Mouse (Mus musculus): ENCODE results near the gene Tctex1d4. TPM values are rescaled to one million over a fixed set of nuclear protein-coding genes. Genes with fewer than 3 reads are reported as not detected.

The Tctex1d4 gene
- total RNA-seq, 2 experiments from 2014 or later, result not detected

DNA sequence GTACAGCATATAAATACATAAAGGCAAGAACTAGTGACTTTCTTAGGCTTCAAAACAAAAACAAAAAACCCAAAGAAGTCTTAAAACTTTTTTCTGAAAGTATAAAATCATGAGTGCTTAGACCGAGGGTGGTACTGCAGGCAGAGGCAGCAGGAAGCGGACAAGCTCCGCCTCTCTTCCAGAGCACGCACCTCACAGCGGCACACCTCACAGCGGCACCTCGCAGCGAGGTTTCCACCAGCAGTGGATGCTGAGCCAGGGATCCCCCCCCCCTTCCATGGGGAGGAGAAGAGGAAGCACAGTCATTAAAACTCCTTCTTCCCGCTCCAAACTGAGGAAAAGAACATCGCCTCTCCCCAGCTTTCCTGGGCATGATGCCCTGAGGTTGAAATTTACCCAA, 33.1 kb downstream of the Tctex1d4 start:
- intact Hi-C loops (cut with DNase I; ENCODE audit: low total_unique reads), result no loop called here

DNA sequence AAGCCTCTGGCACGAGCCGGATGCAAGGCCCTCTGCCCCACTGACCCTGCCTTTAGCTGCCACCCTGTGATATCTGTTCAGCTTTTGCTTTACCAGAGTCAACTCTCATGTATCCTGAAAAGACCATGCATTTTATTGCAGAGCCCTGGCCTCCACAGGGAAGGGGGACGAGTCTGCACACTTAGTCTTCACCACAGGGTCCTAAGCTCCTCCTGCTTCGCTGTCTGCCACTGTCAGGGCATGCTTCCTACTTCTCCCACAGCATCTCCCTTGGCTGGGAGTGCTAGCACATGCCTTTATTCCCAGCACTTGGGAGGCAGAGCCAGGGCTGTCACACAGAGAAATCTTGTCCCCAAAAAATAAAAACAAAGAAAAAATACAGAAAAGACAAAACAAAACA, 34.6 kb downstream of the Tctex1d4 start:
- DNase-seq, result no peak
- intact Hi-C loops (cut with DNase I; ENCODE audit: low total_unique reads), result no loop called here

More for the DNA sequence above, 33.1 kb downstream of the Tctex1d4 start:
- no peak for DNase-seq

DNA sequence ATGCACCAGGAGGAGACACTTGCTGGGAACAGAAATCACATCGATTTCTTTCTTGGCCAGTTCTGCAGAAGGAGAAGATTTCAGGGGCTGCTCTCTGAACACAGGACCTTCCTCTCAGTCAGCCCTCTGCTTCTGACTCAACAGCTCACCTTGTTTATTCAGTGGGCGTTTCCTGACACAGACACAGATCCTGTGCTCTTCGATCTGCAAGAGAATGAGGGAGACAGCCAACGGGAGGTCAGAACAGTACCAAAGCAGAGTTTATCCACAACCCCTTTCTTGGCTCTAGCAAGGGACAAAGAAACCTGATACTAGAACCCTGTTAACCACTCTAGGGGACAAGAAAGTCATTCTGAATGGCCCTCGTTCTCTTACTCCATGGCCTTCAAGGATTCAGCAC, 43.3 kb downstream of the Tctex1d4 start:
- intact Hi-C loops (cut with DNase I; ENCODE audit: low total_unique reads), result no loop called here
- DNase-seq, result no peak

Small RNAs within 50 kb of the gene (microRNA-seq; reads per million reads assigned to microRNA genes)
- 0 reads per million in 2 experiments for gene Gm22398

Other genes with a start within 250 kb of the Tctex1d4 start
- under 1 TPM; 0.11 to 0.23 TPM for gene Zswim5, start 249.4 kb upstream of the Tctex1d4 start, total RNA-seq (2021)
- gene Urod, start 132.4 kb upstream of the Tctex1d4 start, total RNA-seq (2021), result 10 to 100 TPM; 52.3 to 60.4 TPM
- gene Hectd3, start 131.5 kb upstream of the Tctex1d4 start, total RNA-seq (2021), result 10 to 100 TPM; 12.6 to 14.7 TPM
- 10 to 100 TPM; 22.0 to 24.8 TPM for gene Eif2b3, start 107.4 kb upstream of the Tctex1d4 start, total RNA-seq (2021)
- 1 to 10 TPM; 3.8 to 5.9 TPM for gene Ptch2, start 30.7 kb upstream of the Tctex1d4 start, total RNA-seq (2021)
- 1 to 10 TPM; 3.3 to 3.6 TPM for gene Btbd19, start 1.1 kb upstream of the Tctex1d4 start, total RNA-seq (2021)
- under 1 TPM; 0.91 to 0.96 TPM for gene Plk3, start 7.2 kb downstream of the Tctex1d4 start, total RNA-seq (2021)
- gene Rps8, start 29.4 kb downstream of the Tctex1d4 start, total RNA-seq (2021), result 100 to 1,000 TPM; 786 to 929 TPM
- gene Kif2c, start 55.8 kb downstream of the Tctex1d4 start, total RNA-seq (2021), result 1 to 10 TPM; 1.6 to 1.8 TPM
- gene Tmem53, start 125.2 kb downstream of the Tctex1d4 start, total RNA-seq (2021), result 1 to 10 TPM; 4.0 to 5.9 TPM
- gene Armh1, start 125.3 kb downstream of the Tctex1d4 start, total RNA-seq (2021), result not detected